In genomic region chr10:8789096-8789495, GRCm38 (mm10) we compare ENCODE assay signal across 15 mouse cellular contexts.
DNase-seq lines count a peak whose midpoint lies in the region; TF ChIP-seq lines count a peak whose summit lies in the region.
"Had no signal": no experiment of that assay in that cellular context is flagged by ENCODE, and none has a peak within 500 bp of the region (broad histone marks: within the 10 kb centered on the region; RNA-seq: fewer than 3 reads in every experiment).

No protein-coding gene starts in this region.

- H3K4me1 ChIP-seq in cerebellum, adult 2 months (ENCODE audit: control insufficient read depth, insufficient read depth, low read length): no peaks in the 10 kb centered on the region

- peak; percentile 49 to 52 for DNase-seq in cerebellum, postnatal 10 days
- no peak for DNase-seq in cerebellum, adult 2 months
- DNase-seq: adrenal gland, adult 2 months; adrenal gland, adult 8-10 months; adrenal gland, postnatal 10 days; adrenal gland, postnatal 14 days; adrenal gland, postnatal 25 days; adrenal gland, postnatal 36 days; B cell, adult 2 months; cerebellum, adult 11 months; cerebellum, adult 11-12 months; cerebellum, adult 18-20 months; cerebellum, adult 8-10 months had no signal

- no peaks in the 10 kb centered on the region for H3K27me3 ChIP-seq in cerebellum, adult 2 months (ENCODE audit: control insufficient read depth, insufficient read depth, low read length)
- H3K27me3 ChIP-seq: CH12.LX, Patski had no signal

- 44% methylated on average over 6 of the region's 6 CpGs for WGBS in cerebellum, adult 2 months

- TF ChIP-seq CTCF in cerebellum, adult 2 months (IDR thresholded peaks at IDR 0.05; ENCODE audit: borderline replicate concordance, insufficient read depth, low read depth, low read length): no peak

- no peak for TF ChIP-seq POLR2A in cerebellum, adult 2 months (IDR thresholded peaks at IDR 0.05; ENCODE audit: borderline replicate concordance, insufficient read depth, low read length)

- H3K4me3 ChIP-seq in cerebellum, adult 2 months (replicated peaks; ENCODE audit: insufficient read depth, low read depth, low read length): no peak overlapping the region

- no peak overlapping the region for H3K27ac ChIP-seq in cerebellum, adult 2 months (ENCODE audit: insufficient read depth, low read length)

Comparison
In these comparisons a context has a peak if more than half of its experiments do, and no peak if none do; other contexts are left out.
1. DNase-seq: peak in cerebellum, postnatal 10 days (2 of 2); none in cerebellum, adult 2 months (0 of 2).